Mouse (Mus musculus) small intestine, adult 2 months (tissue): ENCODE measurements around the gene Tpst2.

Experiments used
- CTCF ChIP-seq: fragments of 200-500 bp; IDR thresholded peaks from 2 replicates; pipeline ENCODE4 v1.5.1; 2012; ENCODE audit warnings: low read depth, mild to moderate bottlenecking, control low read depth, inconsistent platforms, low read length, moderate library complexity, mixed read lengths; ENCODE audit not compliant: insufficient replicate concordance, insufficient read length; ENCODE audit errors: extremely low read depth
- POLR2A ChIP-seq: fragments of 200-500 bp; IDR thresholded peaks from 2 replicates; pipeline ENCODE4 v1.6.1; 2012; ENCODE audit warnings: low read depth, mild to moderate bottlenecking, control low read depth, inconsistent platforms, low read length, moderate library complexity

- TF ChIP-seq POLR2A: no peak
- no peak for TF ChIP-seq CTCF
Observed at GRCm38 (mm10) chr5:112346211-112346965, 69.9 kb downstream of the Tpst2 start.
